Mouse (Mus musculus): ENCODE measurements at regions not wholly inside any gene's neighbourhood (a gene's known extent, or its start where the extent isn't known, plus 50 kb on each side); places are given as distances from the start of the nearest gene placed in this dataset.

GRCm38 (mm10) chr1:137473800-137474685, 513.8 kb upstream of the Nr5a2 start:
- Histone ChIP-seq H3K36me3 (no peaks in the 10 kb centered on the region), H3K4me3 (no peak overlapping the region), H3K27ac (replicated peaks) (no peak overlapping the region), H3K9me3 (replicated peaks) (no peaks in the 10 kb centered on the region), H3K4me1 (no peaks in the 10 kb centered on the region), H3K27me3 (ENCODE audit: low read depth, poor library complexity, severe bottlenecking) (no peaks in the 10 kb centered on the region)
- WGBS = 90% methylated on average over 4 of the region's 4 CpGs
- no peak for DNase-seq (ENCODE audit: low spot score)

DNA sequence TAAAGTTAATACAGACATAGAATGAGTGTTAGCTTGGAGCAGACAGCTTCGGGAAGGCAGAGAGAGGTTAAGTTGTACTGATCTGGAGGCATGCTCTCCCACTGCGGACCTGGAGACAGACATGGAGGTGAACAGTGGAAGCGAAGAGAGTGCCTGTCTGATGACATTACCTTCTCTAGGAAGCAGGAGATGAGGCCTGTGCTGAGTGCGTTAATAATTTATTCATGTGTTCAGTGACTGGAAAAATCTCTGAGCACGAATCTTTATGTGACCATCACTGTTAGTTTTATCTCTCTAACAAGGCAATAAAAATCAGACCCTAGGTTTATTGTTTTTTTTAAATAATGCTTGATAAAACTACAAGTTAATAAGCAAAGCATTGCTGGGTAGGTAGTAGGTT, 504.7 kb upstream of the Nr5a2 start:
- WGBS = 87% methylated on average over 5 of the region's 5 CpGs
- DNase-seq (ENCODE audit: low spot score) = no peak
- Histone ChIP-seq H3K36me3 (no peaks in the 10 kb centered on the region), H3K27me3 (ENCODE audit: low read depth, poor library complexity, severe bottlenecking) (no peaks in the 10 kb centered on the region), H3K9me3 (replicated peaks) (no peaks in the 10 kb centered on the region), H3K27ac (replicated peaks) (no peak overlapping the region), H3K4me1 (no peaks in the 10 kb centered on the region; the same call in 1 of the 2 replicates), H3K4me3 (no peak overlapping the region)

DNA sequence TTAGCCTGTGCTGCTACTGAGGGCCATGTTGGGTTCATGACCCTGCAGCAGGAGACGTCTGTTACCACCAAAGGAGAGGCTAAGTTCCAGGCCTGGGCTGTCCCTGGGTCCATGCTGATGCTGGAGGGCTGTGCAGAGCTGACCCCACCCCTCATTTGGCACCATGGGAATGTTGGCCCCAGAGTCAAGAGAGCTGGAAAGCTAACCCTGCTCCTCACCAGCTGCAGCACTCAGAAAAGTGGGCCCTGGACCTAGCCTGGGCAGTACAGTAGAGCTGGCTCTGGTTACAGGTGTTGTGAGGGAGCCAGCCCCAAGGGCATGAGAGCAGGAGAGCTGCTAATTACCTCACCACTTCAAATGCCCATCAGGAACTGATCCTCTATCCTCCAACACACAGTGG, 500.9 kb upstream of the Nr5a2 start:
- H3K27ac ChIP-seq (replicated peaks) = no peak overlapping the region
- H3K9me3 ChIP-seq (replicated peaks) = no peaks in the 10 kb centered on the region
- no peaks in the 10 kb centered on the region for H3K4me1 ChIP-seq
- WGBS = 74% methylated on average over 1 of the region's 1 CpGs
- H3K27me3 ChIP-seq (ENCODE audit: low read depth, poor library complexity, severe bottlenecking) = no peaks in the 10 kb centered on the region
- H3K4me3 ChIP-seq = no peak overlapping the region
- DNase-seq (ENCODE audit: low spot score) = no peak
- H3K36me3 ChIP-seq = no peaks in the 10 kb centered on the region

GRCm38 (mm10) chr1:137453446-137454208, 493.4 kb upstream of the Nr5a2 start:
- peak overlapping the region; percentile 64 for H3K27ac ChIP-seq (replicated peaks)
- peak; percentile 16 for DNase-seq (ENCODE audit: low spot score)
- H3K4me1 ChIP-seq = peaks cover 7% of the 10 kb centered on the region
- no peaks in the 10 kb centered on the region for H3K36me3 ChIP-seq
- 68% methylated on average over 7 of the region's 7 CpGs for WGBS
- no peaks in the 10 kb centered on the region for H3K27me3 ChIP-seq (ENCODE audit: low read depth, poor library complexity, severe bottlenecking)
- H3K4me3 ChIP-seq = no peak overlapping the region
- no peaks in the 10 kb centered on the region for H3K9me3 ChIP-seq (replicated peaks)

- Histone ChIP-seq H3K9me3 (replicated peaks) (no peaks in the 10 kb centered on the region), H3K27me3 (ENCODE audit: low read depth, poor library complexity, severe bottlenecking) (no peaks in the 10 kb centered on the region), H3K27ac (replicated peaks) (no peak overlapping the region), H3K4me1 (peaks cover 7% of the 10 kb centered on the region), H3K36me3 (no peaks in the 10 kb centered on the region), H3K4me3 (no peak overlapping the region)
- DNase-seq (ENCODE audit: low spot score) = no peak
- 78% methylated on average over 1 of the region's 1 CpGs for WGBS
These were observed 492.5 kb upstream of the Nr5a2 start for GRCm38 (mm10) chr1:137452749-137453148.

- Histone ChIP-seq H3K4me1 (no peaks in the 10 kb centered on the region), H3K4me3 (no peak overlapping the region), H3K36me3 (no peaks in the 10 kb centered on the region), H3K27ac (replicated peaks) (no peak overlapping the region; the same call in 1 of the 2 replicates), H3K9me3 (replicated peaks) (no peaks in the 10 kb centered on the region), H3K27me3 (ENCODE audit: low read depth, poor library complexity, severe bottlenecking) (no peaks in the 10 kb centered on the region)
- WGBS = 47% methylated on average over 3 of the region's 3 CpGs
- DNase-seq (ENCODE audit: low spot score) = no peak
These were observed 486.2 kb upstream of the Nr5a2 start for GRCm38 (mm10) chr1:137446497-137446896.

DNA sequence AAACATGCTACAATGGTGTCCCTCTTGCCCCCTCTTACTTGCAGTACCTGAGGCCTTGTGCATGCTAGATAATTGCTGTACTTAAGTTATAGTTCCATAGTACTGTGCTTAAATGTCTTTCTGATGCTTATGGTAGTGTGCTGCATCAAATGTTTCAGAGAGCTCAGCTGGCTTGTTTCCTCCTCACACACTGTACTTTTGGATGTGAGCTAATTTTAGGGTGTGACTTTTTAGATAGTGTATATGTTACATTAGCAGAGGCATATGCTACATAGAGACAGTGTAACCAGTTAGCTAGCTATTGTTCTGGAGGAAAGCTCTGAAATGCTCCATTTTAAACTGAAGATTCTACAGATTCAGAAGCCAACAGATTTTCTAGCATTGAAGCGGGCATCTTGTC, 467.9 kb upstream of the Nr5a2 start:
- no peaks in the 10 kb centered on the region for H3K9me3 ChIP-seq (replicated peaks)
- H3K27ac ChIP-seq (replicated peaks) = no peak overlapping the region
- no peaks in the 10 kb centered on the region for H3K27me3 ChIP-seq (ENCODE audit: low read depth, poor library complexity, severe bottlenecking)
- H3K36me3 ChIP-seq = no peaks in the 10 kb centered on the region
- peaks cover 2% of the 10 kb centered on the region; the same call in 1 of the 2 replicates for H3K4me1 ChIP-seq
- WGBS = 89% methylated on average over 1 of the region's 1 CpGs
- DNase-seq (ENCODE audit: low spot score) = no peak
- H3K4me3 ChIP-seq = no peak overlapping the region

DNA sequence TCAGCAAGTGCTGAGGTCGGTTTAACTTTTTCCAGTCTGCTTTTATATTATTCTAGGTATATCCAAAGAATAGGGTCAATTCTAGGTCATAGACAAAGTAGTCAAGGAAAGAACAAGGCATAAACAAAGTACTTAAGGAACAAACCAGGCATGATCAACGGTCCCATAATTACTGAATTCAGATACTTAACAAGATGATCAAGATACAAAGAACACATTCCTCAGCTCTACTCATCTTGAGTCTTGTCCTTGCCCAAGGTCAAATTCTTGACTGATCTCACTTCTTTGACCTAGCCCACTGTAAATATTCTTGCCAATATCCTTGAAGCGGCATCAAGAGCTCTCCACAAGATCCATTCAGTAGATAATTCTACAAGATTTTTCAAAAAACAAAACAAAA, 458.1 kb upstream of the Nr5a2 start:
- DNase-seq (ENCODE audit: low spot score) = no peak
- no peaks in the 10 kb centered on the region for H3K36me3 ChIP-seq
- H3K9me3 ChIP-seq (replicated peaks) = no peaks in the 10 kb centered on the region
- H3K4me3 ChIP-seq = no peak overlapping the region
- WGBS = 84% methylated on average over 3 of the region's 3 CpGs
- no peak overlapping the region for H3K27ac ChIP-seq (replicated peaks)
- H3K27me3 ChIP-seq (ENCODE audit: low read depth, poor library complexity, severe bottlenecking) = no peaks in the 10 kb centered on the region
- H3K4me1 ChIP-seq = no peaks in the 10 kb centered on the region

DNA sequence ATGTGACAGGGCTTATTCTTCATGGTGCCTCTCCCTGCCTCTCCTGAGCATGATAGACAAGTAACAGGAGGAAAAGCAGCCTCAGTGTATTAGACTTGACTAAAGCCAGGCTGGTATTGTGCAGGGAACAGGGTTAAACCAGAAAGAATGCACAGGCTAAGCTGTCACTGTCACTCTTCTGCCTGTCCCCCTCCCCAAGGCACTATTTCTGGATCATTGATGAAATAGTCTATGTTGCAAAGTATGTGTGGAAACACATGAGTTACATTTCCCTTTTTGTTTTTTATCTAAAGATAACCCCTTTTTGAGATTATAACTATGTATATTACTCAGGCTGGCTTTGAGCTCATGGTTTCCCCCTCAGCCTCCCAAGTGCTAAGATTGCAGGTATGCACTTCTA, 436.5 kb upstream of the Nr5a2 start:
- Histone ChIP-seq H3K9me3 (replicated peaks) (no peaks in the 10 kb centered on the region), H3K4me3 (no peak overlapping the region), H3K4me1 (peaks cover 4% of the 10 kb centered on the region; the same call in 1 of the 2 replicates), H3K36me3 (no peaks in the 10 kb centered on the region), H3K27ac (replicated peaks) (peak overlapping the region; percentile 13; the same call in 1 of the 2 replicates), H3K27me3 (ENCODE audit: low read depth, poor library complexity, severe bottlenecking) (no peaks in the 10 kb centered on the region)
- DNase-seq (ENCODE audit: low spot score) = no peak

GRCm38 (mm10) chr1:137387509-137387908, 427.3 kb upstream of the Nr5a2 start:
- Histone ChIP-seq H3K4me3 (no peak overlapping the region), H3K27me3 (ENCODE audit: low read depth, poor library complexity, severe bottlenecking) (no peaks in the 10 kb centered on the region), H3K27ac (replicated peaks) (0 out of 2 replicates have a peak overlapping the region, but pooled peaks have one; percentile 23), H3K4me1 (no peaks in the 10 kb centered on the region), H3K36me3 (no peaks in the 10 kb centered on the region), H3K9me3 (replicated peaks) (no peaks in the 10 kb centered on the region)
- 51% methylated on average over 4 of the region's 4 CpGs for WGBS
- no peak for DNase-seq (ENCODE audit: low spot score)

DNA sequence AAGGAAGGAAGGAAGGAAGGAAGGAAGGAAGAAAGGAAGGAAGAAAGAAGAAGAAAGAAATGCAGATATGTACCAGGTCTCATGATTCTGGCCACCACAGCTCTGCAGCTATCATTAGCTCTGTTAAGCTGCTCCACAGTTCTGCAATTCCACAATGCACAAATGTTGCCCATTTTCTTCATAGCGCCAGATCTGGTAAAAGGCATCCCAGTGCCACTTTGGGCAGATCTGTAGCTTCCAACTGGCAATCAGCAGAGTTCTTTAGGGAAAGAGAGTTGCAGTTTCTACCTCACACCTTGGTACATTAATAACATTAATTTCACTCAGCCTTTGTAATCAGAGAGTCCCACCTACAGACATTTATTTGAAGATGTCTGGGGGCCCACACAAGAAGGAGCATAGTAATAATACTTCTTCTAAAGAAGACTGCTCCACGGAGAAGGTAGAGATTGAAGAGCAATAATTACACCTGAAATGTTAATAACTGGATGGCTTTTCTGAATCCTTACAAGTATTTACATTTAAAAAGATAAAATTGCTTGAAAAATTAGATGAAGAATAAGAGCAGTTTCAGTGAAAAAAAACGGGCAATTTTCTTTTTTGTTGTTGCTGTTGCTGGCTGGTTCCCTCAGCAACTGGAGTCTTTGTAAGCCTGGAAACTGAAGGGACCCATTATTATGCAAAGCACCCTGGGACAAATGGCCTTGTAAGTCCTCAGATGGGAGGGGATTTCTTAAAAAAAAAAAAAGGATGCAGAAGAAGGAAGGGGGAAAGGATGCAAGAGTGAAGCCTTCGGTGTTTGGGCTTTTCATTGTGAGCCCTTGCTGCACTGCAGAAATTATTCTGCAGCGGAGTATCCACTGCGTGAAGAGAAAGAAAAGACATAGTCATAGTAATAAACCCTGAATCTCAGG, 418.1 kb upstream of the Nr5a2 start:
- H3K27ac ChIP-seq (replicated peaks) = peak overlapping the region; percentile 82
- peak; percentile 42 for DNase-seq (ENCODE audit: low spot score)
- 8% methylated on average over 6 of the region's 6 CpGs for WGBS
- H3K9me3 ChIP-seq (replicated peaks) = no peaks in the 10 kb centered on the region
- H3K36me3 ChIP-seq = no peaks in the 10 kb centered on the region
- peaks cover 50% of the 10 kb centered on the region for H3K4me1 ChIP-seq
- H3K4me3 ChIP-seq = peak overlapping the region; percentile 29
- H3K27me3 ChIP-seq (ENCODE audit: low read depth, poor library complexity, severe bottlenecking) = no peaks in the 10 kb centered on the region

- Histone ChIP-seq H3K4me1 (peaks cover 53% of the 10 kb centered on the region), H3K4me3 (no peak overlapping the region), H3K36me3 (no peaks in the 10 kb centered on the region), H3K9me3 (replicated peaks) (no peaks in the 10 kb centered on the region), H3K27me3 (ENCODE audit: low read depth, poor library complexity, severe bottlenecking) (no peaks in the 10 kb centered on the region), H3K27ac (replicated peaks) (no peak overlapping the region)
- DNase-seq (ENCODE audit: low spot score) = no peak
- 84% methylated on average over 10 of the region's 10 CpGs for WGBS
These were observed 416.4 kb upstream of the Nr5a2 start for GRCm38 (mm10) chr1:137376685-137377084.

Data from midbrain, embryonic 10.5 days (tissue).